Mouse (Mus musculus) monocyte, adult 2 months (primary cell): ENCODE data around the gene Maoa.

Experiments
- DNase-seq, 2 experiments: peaks; one replicate each; pipeline ENCODE4 v3.0.0; 2022; ENCODE audit warnings: low spot score in 2 of 2, low read depth in 1 of 2

Maoa gene

DNA sequence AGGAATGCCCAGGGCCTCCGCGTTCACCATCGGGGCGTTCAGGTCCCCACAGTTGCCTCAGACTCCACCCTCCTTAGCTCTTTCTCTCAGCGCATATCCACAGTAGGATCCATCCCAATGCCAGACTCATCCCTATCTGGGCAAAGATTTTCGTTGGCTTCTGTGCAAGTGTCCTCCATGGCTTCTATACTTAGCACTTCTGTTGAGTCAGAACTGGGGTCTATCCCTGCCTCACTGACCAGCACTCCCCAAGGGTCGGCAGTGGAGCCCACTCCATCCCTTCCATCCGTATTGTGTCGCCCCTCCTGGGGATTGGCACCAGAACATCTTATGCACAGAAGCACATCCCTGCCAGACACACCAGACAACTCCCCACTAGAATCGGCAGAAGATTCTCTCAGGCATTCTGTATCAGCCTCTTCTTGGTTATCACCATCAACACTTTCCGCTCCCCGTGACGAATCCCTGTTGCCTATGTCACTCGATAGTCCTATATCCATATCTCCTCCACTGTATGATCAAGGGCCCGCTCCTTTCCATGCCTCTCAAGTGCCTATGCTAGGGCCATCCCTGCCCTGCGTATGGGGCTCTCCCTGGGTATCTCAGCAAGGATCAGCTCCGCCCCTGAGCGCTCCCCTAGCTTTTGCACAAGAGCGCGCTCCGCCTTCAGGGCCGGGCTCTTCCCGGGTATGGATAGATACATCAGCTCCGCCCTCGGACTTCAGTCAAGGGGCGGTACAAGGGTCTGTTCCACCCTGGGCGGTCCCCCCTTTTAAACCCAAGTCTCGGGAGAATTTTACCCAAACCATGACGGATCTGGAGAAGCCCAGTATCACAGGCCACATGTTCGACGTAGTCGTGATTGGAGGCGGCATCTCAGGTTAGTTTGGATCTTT lies at the start of gene Maoa:
Maoa (plus strand) TSS at position 665 of the 896 bp plus-strand sequence.
- DNase-seq = no peak

DNA sequence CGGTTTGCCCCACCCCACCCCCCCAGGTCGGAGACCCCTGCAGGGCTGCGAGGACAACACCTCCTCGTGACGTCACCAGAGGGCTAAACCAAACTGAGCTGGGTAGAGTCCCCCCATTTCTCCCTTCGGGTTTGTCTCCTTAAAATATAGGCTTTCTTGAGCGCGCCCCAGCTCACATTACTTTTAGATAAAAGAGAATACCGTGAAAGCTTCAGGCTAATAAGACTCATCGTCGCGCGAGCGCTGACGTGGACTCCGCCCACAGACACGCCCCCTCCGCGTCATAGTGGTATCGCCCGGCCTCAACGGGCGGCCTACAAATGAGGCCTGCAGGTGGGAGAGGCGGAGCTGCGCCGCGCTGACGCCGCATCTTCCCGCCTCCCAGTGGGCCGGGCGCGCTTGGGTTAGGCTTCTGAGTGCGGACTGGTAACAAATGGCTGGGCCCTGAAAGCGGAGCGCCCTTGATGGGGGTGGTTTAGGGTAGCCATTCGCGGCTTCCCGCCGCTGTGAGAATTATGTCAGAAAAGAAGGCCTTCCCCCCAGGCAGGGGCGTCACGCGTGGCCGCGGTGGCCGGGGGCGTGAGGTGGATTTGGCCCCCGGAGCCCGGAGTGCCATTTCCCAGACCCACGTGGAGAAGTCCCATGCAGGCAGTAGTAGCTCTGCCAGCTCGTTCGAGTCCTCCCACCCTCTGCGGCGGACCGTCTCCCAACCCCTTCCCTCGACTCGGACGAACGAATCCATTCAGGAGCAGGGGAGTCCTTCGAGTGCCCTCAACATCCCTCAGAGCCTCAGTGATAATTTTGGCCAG lies 1.1 kb upstream of the Maoa start:
- peak; percentile 63 to 80 for DNase-seq

GRCm38 (mm10) chrX:16656511-16656910 lies 37.0 kb downstream of the Maoa start:
- no peak for DNase-seq

DNA sequence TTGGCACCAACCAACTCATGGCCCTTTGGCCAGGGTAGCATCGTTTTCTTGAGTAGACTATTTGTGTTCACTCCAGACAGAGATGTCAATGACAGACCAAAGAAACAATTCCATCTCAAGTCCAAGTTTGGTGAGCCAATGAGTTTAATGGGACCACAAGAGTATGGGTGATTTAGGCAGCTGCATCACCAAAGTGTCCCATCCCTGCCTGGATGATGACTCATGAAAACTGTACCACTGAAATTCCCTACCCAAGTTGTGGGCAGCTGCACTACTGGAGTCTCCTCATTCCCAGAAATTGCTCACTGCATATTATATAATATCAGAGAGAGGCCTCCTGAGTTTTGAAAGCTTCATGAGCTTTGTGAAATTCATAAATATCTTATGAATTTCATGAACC lies 86.6 kb downstream of the Maoa start:
- DNase-seq = no peak

GRCm38 (mm10) chrX:16714033-16714432 lies 94.5 kb downstream of the Maoa start:
- no peak for DNase-seq
